Mouse (Mus musculus) layer of hippocampus, adult 8-10 months (tissue): ENCODE measurements around the gene Olfr764-ps1. TPM values are rescaled to one million over a fixed set of nuclear protein-coding genes. Genes with fewer than 3 reads are reported as not detected.
"Not testable (repeated sequence)": the region's sequence is repeated elsewhere in the genome, so short reads cannot be mapped to it uniquely, and the experiment has no call there.

Experiments
- DNase-seq, 2 experiments: peaks; one replicate each; pipeline ENCODE4 v3.0.0; 2022; ENCODE audit warnings: low spot score in 2 of 2
- total RNA-seq, 4 experiments: library from RNA; stranded (reverse); gene quantifications; 2 replicates each; pipeline ENCODE4 v1.2.4; 2022

The Olfr764-ps1 gene
- total RNA-seq, result not detected

GRCm38 (mm10) chr10:129039796-129040195 is at the start of gene Olfr764-ps1:
Gene Olfr764-ps1, minus strand, starts transcription at chr10:129039896.
- no peak for DNase-seq

GRCm38 (mm10) chr10:129082810-129083209 is 43.1 kb upstream of the Olfr764-ps1 start, which contains the start of gene Olfr767:
Gene Olfr767, minus strand, starts transcription at chr10:129082910.
- not testable (repeated sequence) for DNase-seq

DNA sequence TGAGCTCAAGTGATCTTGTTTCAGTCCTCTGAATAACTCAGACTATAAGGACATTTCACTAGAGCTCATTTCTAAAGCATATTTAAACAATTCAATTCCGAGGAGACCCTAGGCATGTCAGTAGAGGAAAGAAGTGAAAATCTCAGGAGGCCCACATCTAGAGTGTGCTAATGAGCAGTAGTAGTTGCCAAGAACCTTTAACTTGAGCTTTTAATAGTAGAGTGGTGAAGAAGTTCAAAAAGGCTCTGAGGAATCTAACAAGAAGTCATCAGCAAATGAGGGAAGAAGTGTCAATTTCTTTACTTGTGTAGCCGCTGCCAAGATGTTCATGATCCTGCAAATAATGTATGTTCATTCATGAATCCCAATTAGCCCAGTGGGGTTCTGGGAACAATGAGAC is 29.2 kb upstream of the Olfr764-ps1 start, which contains the start of gene Olfr766-ps1:
Gene Olfr766-ps1, minus strand, starts transcription at position 101 of the 400 bp plus-strand sequence.
- no peak for DNase-seq

DNA sequence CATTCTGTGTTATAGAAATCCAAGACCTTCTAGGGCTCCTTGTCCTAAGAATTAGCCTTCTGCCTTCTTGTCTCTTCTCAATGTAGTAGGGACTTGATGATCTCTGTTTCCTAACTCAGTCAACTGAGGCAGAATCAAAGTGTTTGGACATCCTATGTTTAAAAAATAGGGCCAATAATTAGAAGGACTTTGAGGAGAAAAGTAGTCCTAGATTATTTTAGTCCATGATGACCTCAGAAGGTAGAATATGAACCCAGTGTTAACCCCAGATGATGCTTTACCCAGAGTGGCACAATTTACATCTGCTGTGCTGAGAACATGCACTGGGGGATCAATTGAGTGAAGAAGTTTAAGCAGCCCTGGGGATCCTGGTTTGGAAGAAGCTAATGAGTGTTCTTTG is 10.2 kb upstream of the Olfr764-ps1 start, which contains the start of gene Olfr765:
Gene Olfr765, minus strand, starts transcription at position 101 of the 400 bp plus-strand sequence.
- not testable (repeated sequence) for DNase-seq

GRCm38 (mm10) chr10:129028343-129028742 is 11.4 kb downstream of the Olfr764-ps1 start:
- no peak for DNase-seq

DNA sequence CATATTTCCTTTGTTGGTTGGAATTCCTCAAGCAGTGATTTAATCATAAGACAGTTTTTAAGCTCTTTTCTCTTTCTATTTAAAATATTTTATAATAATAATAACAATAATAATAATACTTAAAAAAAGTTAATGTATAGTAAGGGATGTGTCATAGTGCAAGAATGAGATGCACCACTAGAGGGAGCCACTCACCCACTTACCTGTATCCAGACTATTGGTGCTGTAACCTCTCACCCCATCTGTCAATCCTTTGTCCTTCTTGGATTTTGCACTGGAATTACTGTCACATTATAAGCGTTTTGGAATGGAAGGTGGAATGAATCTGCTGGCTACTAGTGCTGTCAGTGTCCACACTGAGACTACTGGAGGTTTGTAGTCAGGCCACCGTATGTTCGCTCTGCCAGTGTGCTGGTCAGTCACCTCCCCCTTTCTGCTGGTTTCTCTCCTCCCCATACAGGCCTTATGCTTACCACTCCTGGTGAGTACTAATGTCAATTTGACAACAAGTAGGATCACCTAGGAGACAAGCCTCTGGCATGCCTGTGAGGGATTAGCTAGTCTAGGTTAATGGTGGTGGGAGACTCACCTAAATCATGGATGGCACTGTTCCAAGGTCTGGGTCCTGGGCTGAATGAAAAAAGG is 13.6 kb downstream of the Olfr764-ps1 start:
- peak in 1 of 2 experiments; percentile 34 for DNase-seq

- no peak for DNase-seq
Observed at GRCm38 (mm10) chr10:129023319-129023718, 16.4 kb downstream of the Olfr764-ps1 start.

GRCm38 (mm10) chr10:129014477-129014876 is 25.2 kb downstream of the Olfr764-ps1 start:
- no peak for DNase-seq

DNA sequence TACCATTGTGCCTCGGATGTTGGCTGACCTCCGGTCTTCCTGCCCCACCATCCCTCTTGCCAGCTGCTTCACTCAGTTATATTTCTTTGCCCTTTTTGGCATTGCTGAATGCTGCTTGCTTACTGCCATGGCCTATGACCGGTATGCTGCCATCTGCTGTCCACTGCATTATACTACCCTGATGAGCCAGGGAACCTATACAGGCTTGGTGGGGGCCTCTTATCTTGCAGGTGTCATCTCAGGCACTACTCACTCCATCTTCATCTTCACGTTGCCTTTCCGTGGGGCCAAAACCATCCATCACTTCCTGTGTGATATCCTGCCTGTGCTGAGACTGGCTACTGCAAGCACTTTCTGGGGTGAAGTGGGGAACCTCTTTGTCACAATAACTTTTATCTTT is 28.2 kb downstream of the Olfr764-ps1 start:
- not testable (repeated sequence) for DNase-seq

- DNase-seq, result no peak
Observed at GRCm38 (mm10) chr10:129010288-129010841, 29.3 kb downstream of the Olfr764-ps1 start, which contains the start of gene Olfr763. Gene Olfr763, plus strand, starts transcription at chr10:129010791.

DNA sequence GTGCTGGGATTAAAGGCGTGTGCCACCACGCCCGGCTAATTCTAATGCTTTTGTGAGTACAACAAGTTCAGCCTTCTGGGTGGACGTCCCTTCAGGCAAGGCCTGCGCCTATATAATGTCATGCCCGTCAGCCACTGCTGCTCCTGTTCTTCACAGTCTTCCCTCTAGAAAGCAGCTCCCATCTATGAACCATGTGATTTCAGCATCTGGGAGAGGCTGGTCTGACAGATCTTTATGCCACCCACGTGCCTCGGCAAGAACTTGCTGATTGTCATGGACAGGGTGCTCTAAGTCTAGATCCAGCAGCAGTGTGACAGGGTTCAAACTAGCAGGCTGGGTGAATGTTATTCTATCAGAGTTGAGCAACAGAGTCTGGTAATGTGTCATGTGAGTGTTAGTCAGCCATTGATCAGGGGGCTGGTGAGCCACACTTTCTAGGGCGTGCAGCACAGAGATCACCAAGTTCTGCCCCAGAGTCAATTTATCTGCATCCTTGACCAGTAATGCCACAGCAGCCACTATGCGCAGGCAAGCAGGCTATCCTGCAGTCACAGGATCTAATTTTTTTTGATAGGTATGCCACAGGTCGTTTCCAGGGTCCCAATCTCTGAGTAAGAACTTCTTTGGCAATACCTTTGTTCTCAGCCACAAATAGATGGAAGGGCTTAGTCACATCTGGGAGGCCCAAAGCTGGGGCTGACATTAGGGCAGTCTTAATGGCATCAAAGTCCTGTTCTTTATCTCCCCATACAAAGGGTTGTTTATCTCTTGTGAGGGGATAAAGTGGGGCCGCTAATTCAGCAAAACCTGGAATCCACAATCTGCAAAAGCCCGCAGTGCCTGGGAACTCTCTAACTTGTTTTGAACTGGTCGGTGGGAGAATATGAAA is 35.4 kb downstream of the Olfr764-ps1 start:
- no peak for DNase-seq

DNA sequence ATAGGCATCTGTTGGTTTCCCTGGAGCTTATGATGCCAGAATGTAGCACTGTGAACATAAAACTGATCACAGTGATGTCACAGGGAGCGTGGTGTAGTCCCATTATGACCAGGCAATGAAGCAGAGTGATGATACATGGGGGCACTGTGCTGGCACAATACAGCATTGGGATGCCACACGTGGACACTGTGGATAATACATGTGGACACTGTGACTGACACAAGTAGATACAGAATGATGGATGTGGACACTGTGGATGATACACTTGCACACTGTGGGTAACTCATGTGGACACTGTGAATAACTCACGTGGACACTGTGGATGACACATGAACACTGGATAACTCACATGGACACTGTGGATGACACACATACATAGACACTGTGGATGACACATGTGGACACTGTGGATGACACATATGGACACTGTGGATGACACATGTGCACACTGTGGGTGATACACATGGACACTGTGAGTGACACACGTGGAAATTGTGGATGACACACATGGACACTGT is 43.1 kb downstream of the Olfr764-ps1 start:
- DNase-seq, result no peak

- DNase-seq, result no peak
Observed at GRCm38 (mm10) chr10:128995796-128996195, 43.9 kb downstream of the Olfr764-ps1 start.

DNA sequence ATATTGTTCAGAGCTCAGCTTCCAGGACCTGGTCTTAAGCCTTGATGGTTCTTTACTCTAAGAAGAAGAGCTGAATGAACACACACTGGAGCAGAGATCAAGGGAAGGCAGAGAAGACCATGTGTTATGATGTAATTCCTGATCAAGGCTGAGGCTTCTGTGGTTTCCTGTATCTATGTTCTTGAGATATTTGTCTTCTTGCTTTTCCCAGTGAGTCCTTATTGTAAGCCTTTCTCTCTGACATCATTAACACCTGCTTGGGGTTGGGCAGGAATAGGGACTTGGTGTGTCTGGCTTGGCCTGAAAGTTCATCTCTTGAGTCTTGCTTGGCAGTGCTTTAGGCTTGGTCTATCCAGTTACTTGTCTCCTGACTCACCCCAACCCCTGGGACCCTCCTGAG is 48.7 kb downstream of the Olfr764-ps1 start:
- DNase-seq, result no peak

DNA sequence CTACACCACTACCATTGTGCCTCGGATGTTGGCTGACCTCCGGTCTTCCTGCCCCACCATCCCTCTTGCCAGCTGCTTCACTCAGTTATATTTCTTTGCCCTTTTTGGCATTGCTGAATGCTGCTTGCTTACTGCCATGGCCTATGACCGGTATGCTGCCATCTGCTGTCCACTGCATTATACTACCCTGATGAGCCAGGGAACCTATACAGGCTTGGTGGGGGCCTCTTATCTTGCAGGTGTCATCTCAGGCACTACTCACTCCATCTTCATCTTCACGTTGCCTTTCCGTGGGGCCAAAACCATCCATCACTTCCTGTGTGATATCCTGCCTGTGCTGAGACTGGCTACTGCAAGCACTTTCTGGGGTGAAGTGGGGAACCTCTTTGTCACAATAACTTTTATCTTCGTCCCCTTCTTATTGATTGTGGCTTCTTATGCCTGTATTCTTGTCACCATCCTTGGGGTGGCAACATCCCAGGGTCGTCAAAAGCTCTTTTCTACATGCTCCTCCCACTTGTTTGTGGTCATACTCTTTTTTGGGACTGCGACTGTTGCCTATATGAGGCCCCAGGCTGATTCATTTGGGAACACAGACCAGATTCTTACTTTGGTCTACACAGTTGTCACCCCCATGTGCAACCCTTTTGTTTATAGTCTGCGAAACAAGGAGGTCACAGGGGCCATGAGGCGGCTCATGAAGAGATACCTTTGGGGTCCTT is 49.4 kb downstream of the Olfr764-ps1 start:
- DNase-seq, result not testable (repeated sequence)

DNA sequence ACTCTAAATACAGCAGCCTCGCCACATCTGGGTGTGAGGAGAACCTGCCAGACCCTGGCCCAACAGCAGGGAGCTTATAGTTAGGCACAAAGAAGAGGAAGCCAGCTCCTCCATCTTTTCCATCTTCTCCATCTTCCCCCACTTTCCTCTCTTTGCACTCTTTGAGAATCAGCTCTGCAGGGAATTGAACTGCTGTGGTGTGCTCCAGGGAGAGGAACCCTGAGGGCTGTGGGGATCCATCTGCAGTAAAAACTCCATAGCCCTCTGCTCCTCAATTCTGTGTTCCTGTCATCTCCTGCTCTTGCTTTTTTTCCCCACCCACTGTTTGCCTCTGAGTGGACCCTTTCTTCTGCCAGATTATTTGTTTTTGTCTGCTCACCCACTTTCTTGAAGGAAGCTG is 50.6 kb downstream of the Olfr764-ps1 start, which contains the start of gene Olfr9:
Gene Olfr9, plus strand, starts transcription at position 301 of the 400 bp plus-strand sequence.
- not testable (repeated sequence) for DNase-seq

Other genes with a start within 250 kb of the Olfr764-ps1 start
- 1 to 10 TPM in 2 of 4 experiments, under 1 TPM in 2; 0.64 to 3.3 (median 1.5) TPM for gene Mmp19, start 249.0 kb downstream of the Olfr764-ps1 start, total RNA-seq
- gene Dnajc14, start 235.8 kb downstream of the Olfr764-ps1 start, total RNA-seq, result 10 to 100 TPM; 60.8 to 71.5 (median 65.6) TPM
- 10 to 100 TPM in 3 of 4 experiments, 1 to 10 TPM in 1; 9.5 to 13.9 (median 11.6) TPM for gene Tmem198b, start 235.5 kb downstream of the Olfr764-ps1 start, total RNA-seq
- 10 to 100 TPM; 32.7 to 41.2 (median 35.1) TPM for gene Sarnp, start 222.6 kb downstream of the Olfr764-ps1 start, total RNA-seq
- 10 to 100 TPM in 1 of 4 experiments, 1 to 10 TPM in 3; 8.9 to 10.5 (median 9.6) TPM for gene Ormdl2, start 218.3 kb downstream of the Olfr764-ps1 start, total RNA-seq
- gene Gdf11, start 148.2 kb downstream of the Olfr764-ps1 start, total RNA-seq, result 10 to 100 TPM; 19.9 to 22.7 (median 22.3) TPM
- 100 to 1,000 TPM in 2 of 4 experiments, 10 to 100 TPM in 2; 76.9 to 199 (median 126) TPM for gene Cd63, start 138.9 kb downstream of the Olfr764-ps1 start, total RNA-seq
- gene Rdh5, start 117.0 kb downstream of the Olfr764-ps1 start, total RNA-seq, result 1 to 10 TPM; 4.5 to 7.8 (median 7.2) TPM
- 100 to 1,000 TPM in 2 of 4 experiments, 10 to 100 TPM in 2; 69.0 to 104 (median 90.6) TPM for gene Bloc1s1, start 115.9 kb downstream of the Olfr764-ps1 start, total RNA-seq
- 10 to 100 TPM; 29.5 to 35.4 (median 31.6) TPM for gene Itga7, start 106.1 kb downstream of the Olfr764-ps1 start, total RNA-seq
- not detected for gene Mettl7b, start 78.9 kb downstream of the Olfr764-ps1 start, total RNA-seq
- gene Olfr9, start 50.5 kb downstream of the Olfr764-ps1 start, total RNA-seq, result not detected
- gene Olfr763, start 29.1 kb downstream of the Olfr764-ps1 start, total RNA-seq, result not detected
- not detected for gene Olfr765, start 10.1 kb upstream of the Olfr764-ps1 start, total RNA-seq
- gene Olfr766-ps1, start 29.1 kb upstream of the Olfr764-ps1 start, total RNA-seq, result not detected
- gene Olfr767, start 43.0 kb upstream of the Olfr764-ps1 start, total RNA-seq, result under 1 TPM in 1 of 4 experiments, not detected in 3; 0.11 TPM
- gene Olfr768, start 59.5 kb upstream of the Olfr764-ps1 start, total RNA-seq, result not detected
- not detected for gene Olfr769, start 78.0 kb upstream of the Olfr764-ps1 start, total RNA-seq
- not detected for gene Olfr770, start 99.1 kb upstream of the Olfr764-ps1 start, total RNA-seq
- not detected for gene Olfr771, start 124.9 kb upstream of the Olfr764-ps1 start, total RNA-seq
- not detected for gene Olfr772, start 138.0 kb upstream of the Olfr764-ps1 start, total RNA-seq
- gene Olfr773, start 147.5 kb upstream of the Olfr764-ps1 start, total RNA-seq, result not detected
- not detected for gene Olfr774, start 196.3 kb upstream of the Olfr764-ps1 start, total RNA-seq
- under 1 TPM in 1 of 4 experiments, not detected in 3; 0.12 TPM for gene Olfr775, start 208.5 kb upstream of the Olfr764-ps1 start, total RNA-seq
- gene Olfr776, start 219.2 kb upstream of the Olfr764-ps1 start, total RNA-seq, result not detected
- not detected for gene Olfr777, start 231.6 kb upstream of the Olfr764-ps1 start, total RNA-seq